Mouse (Mus musculus) C2C12 (cell line): Measurements from ENCODE around the gene Ppp1r21. TPM values are rescaled to one million over a fixed set of nuclear protein-coding genes. Genes with fewer than 3 reads are reported as not detected.

Experiments
- H3K27me3 ChIP-seq: one replicate; pipeline ENCODE4 v1.6.1; 2011; ENCODE audit not compliant: control insufficient read depth, insufficient read depth, insufficient read length
- H3K36me3 ChIP-seq: one replicate; pipeline ENCODE4 v1.6.1; 2011; ENCODE audit not compliant: control insufficient read depth, insufficient read depth
- H3K4me3 ChIP-seq: one replicate; pipeline ENCODE4 v1.5.1; 2011; ENCODE audit warnings: mild to moderate bottlenecking, control low read depth; ENCODE audit not compliant: poor library complexity, insufficient read depth, severe bottlenecking
- H3K79me2 ChIP-seq: one replicate; pipeline ENCODE4 v1.6.1; 2011; ENCODE audit not compliant: control insufficient read depth, insufficient read depth
- H3K79me3 ChIP-seq: one replicate; pipeline ENCODE4 v1.6.1; 2011; ENCODE audit warnings: low read depth, control low read depth
- H3ac ChIP-seq: one replicate; pipeline ENCODE3; 2011; ENCODE audit warnings: low read depth; ENCODE audit not compliant: control insufficient read depth, insufficient read length
- CEBPB ChIP-seq: IDR thresholded peaks from one replicate; pipeline ENCODE4 v1.6.1; 2011; ENCODE audit warnings: low read depth, mild to moderate bottlenecking, control low read depth, moderate library complexity
- CTCF ChIP-seq: IDR thresholded peaks from one replicate; pipeline ENCODE4 v1.5.1; 2011; ENCODE audit not compliant: control insufficient read depth, insufficient read depth, insufficient read length
- FOSL1 ChIP-seq: IDR thresholded peaks from one replicate; pipeline ENCODE4 v1.8.0; 2011; ENCODE audit warnings: mild to moderate bottlenecking, low read length; ENCODE audit not compliant: poor library complexity, insufficient read depth, severe bottlenecking
- MAX ChIP-seq: IDR thresholded peaks from one replicate; pipeline ENCODE4 v1.6.1; 2011; ENCODE audit warnings: mild to moderate bottlenecking, control low read depth
- MYOD1 ChIP-seq: IDR thresholded peaks from one replicate; pipeline ENCODE4 v1.6.1; 2011; ENCODE audit warnings: low read depth; ENCODE audit not compliant: control insufficient read depth, insufficient read length
- MYOG ChIP-seq: IDR thresholded peaks from one replicate; pipeline ENCODE4 v1.6.1; 2011; ENCODE audit not compliant: control insufficient read depth, insufficient read length; ENCODE audit errors: extremely low read depth
- USF1 ChIP-seq: IDR thresholded peaks from one replicate; pipeline ENCODE4 v1.6.1; 2011; ENCODE audit warnings: low read depth, mild to moderate bottlenecking, control low read depth, moderate library complexity
- polyA plus RNA-seq: library from polyadenylated mRNA; unstranded; fragments of >200 nt; fragmentation: generic; extraction: Trizol; gene quantifications from one replicate; pipeline ENCODE4 v1.2.1, GENCODE M21; 2012; ENCODE audit warnings: missing spikeins

The Ppp1r21 gene
- polyA plus RNA-seq, 1 experiment: 13.5 TPM

GRCm38 (mm10) chr17:88636076-88636475, 106.2 kb downstream of the Ppp1r21 start:
- no peaks in the 10 kb centered on the region for H3K27me3 ChIP-seq
- TF ChIP-seq CTCF: no peak
- H3K79me3 ChIP-seq: peaks cover 69% of the 10 kb centered on the region
- H3K36me3 ChIP-seq: peaks cover 76% of the 10 kb centered on the region
- peaks cover 80% of the 10 kb centered on the region for H3K79me2 ChIP-seq
- no peak overlapping the region for H3K4me3 ChIP-seq
- no peak overlapping the region for H3ac ChIP-seq

DNA sequence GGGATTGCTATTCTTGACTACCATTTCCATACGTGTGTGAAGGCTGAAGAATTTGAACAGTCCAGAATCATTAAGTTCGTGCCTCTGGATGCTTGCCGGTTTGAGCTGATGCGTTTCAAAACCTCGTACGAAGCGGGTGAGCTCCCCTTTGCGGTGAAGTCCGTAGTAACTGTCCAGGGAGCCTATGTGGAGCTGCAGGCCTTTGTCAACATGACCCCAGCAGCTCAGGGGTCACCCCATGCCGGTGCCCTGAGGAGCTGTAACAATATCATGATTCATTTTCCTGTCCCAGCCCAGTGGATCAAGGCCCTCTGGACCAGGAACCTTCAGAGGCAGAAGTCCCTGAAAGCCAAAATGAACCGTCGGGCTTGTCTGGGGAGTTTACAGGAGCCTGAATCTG, 106.7 kb downstream of the Ppp1r21 start:
- Histone ChIP-seq H3K27me3 (no peaks in the 10 kb centered on the region), H3K79me3 (peaks cover 66% of the 10 kb centered on the region), H3K4me3 (no peak overlapping the region), H3ac (no peak overlapping the region), H3K79me2 (peaks cover 80% of the 10 kb centered on the region), H3K36me3 (peaks cover 81% of the 10 kb centered on the region)
- no peak for TF ChIP-seq FOSL1
- no peak for TF ChIP-seq CEBPB
- no peak for TF ChIP-seq MYOG
- TF ChIP-seq MAX: no peak
- no peak for TF ChIP-seq USF1
- TF ChIP-seq MYOD1: no peak
- TF ChIP-seq CTCF: no peak

Other genes with a start within 250 kb of the Ppp1r21 start
- gene Foxn2, start 89.4 kb upstream of the Ppp1r21 start, polyA plus RNA-seq: 4.9 TPM
- gene Ston1, start 67.6 kb downstream of the Ppp1r21 start, polyA plus RNA-seq: 34.6 TPM
- gene Gtf2a1l, start 138.5 kb downstream of the Ppp1r21 start, polyA plus RNA-seq: not detected